Mouse (Mus musculus) embryonic facial prominence, embryonic 12.5 days (tissue): ENCODE measurements around the gene Phyhd1. TPM values are rescaled to one million over a fixed set of nuclear protein-coding genes. Genes with fewer than 3 reads are reported as not detected.
A peak's percentile ranks its signal among the peaks of the same experiment; 100 is the strongest.

Experiments
- ATAC-seq: fragments of 200-750 bp; cut with Nextera tagmentation; 2 replicates; pipeline ENCODE4 v1.8.0; 2017; ENCODE audit not compliant: insufficient number of reproducible peaks, insufficient read depth, low FRiP score, low TSS enrichment
- H3K27ac ChIP-seq: fragments of 300-500 bp; sonication (generic); 2 replicates; pipeline ENCODE4 v1.5.1; 2016; ENCODE audit warnings: mild to moderate bottlenecking
- H3K27me3 ChIP-seq: fragments of 300-500 bp; sonication (generic); 2 replicates; pipeline ENCODE4 v1.6.1; 2016; ENCODE audit warnings: mild to moderate bottlenecking, moderate library complexity
- H3K36me3 ChIP-seq: fragments of 300-500 bp; sonication (generic); 2 replicates; pipeline ENCODE4 v1.6.1; 2016; ENCODE audit warnings: mild to moderate bottlenecking
- H3K4me1 ChIP-seq: fragments of 300-500 bp; sonication (generic); 2 replicates; pipeline ENCODE4 v1.6.1; 2016
- H3K4me2 ChIP-seq: fragments of 300-500 bp; sonication (generic); replicated peaks from 2 replicates; pipeline ENCODE4 v1.6.1; 2016; ENCODE audit warnings: mild to moderate bottlenecking, moderate library complexity
- H3K4me3 ChIP-seq: fragments of 300-500 bp; sonication (generic); 2 replicates; pipeline ENCODE4 v1.5.1; 2016; ENCODE audit warnings: mild to moderate bottlenecking
- H3K9ac ChIP-seq: fragments of 300-500 bp; sonication (generic); 2 replicates; pipeline ENCODE4 v1.6.1; 2016; ENCODE audit warnings: mild to moderate bottlenecking, moderate library complexity
- H3K9me3 ChIP-seq: fragments of 300-500 bp; sonication (generic); 2 replicates; pipeline ENCODE4 v1.6.1; 2016; ENCODE audit warnings: mild to moderate bottlenecking, moderate library complexity
- WGBS: fragments of 180-500 bp; shearing (Covaris S2); methylation state at CpG from one replicate; pipeline ENCODE4 v1.1.7; 2016; 5-methylcytosine and 5-hydroxymethylcytosine counted together
- polyA plus RNA-seq: library from polyadenylated mRNA; unstranded; fragments of >200 nt; fragmentation: Nextera tagmentation; extraction: Ambion mirVana; gene quantifications from 2 replicates; pipeline ENCODE4 v1.2.1, GENCODE M21; 2016

The Phyhd1 gene
- polyA plus RNA-seq = 3.5 and 3.8 TPM in 2 replicates

DNA sequence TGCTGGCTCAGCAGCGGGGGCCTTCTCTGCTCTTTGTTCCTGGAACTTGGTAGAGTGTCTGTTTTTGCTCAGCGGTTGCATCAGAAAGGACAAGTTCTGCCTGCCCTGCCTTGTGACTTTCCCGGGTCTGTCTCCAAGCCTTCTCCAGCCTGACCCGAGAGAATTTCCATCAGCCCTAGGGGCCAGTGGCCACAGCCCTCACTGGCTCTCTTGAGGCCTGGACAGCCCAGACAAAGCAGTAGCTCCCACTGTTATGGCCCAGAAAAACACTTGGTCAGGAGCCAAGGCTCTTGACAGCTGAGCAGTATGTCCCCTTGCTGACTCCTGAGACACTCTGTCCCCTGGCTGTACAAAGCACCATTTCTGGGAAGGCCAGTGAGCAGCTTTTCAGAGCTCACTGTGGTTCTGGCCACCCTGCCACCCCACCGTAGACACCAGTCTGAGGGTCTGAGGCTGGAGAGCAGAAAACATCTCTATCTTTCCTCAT is at the start of gene Phyhd1:
Phyhd1 (plus strand) TSS at position 437 of the 487 bp plus-strand sequence.
- H3K9ac ChIP-seq = 0 out of 2 replicates have a peak within 1 kb of the TSS, but pooled peaks have one; percentile 15
- no peak within 1 kb of the TSS for H3K4me3 ChIP-seq
- H3K4me2 ChIP-seq = peak within 1 kb of the TSS; percentile 20

DNA sequence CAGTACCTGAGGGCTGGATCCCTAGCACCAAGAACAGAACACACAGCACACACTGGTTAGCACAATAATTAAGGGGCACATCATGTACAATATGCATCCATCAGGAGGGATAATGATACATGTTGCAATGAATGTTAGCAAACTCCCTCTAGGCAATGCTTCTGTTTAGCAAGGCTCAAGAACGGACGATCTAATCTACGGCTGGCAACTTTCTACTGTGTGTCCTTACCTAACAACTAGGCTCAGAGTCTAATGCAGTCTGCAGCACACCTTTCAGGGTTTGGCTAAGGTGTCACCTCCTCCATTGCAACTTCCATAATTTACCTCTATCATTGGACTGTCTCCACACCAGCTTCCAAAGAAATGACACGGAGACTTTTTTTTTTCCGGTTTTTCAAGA is 49.7 kb upstream of the Phyhd1 start:
- Histone ChIP-seq H3K27me3 (no peaks in the 10 kb centered on the region), H3K9ac (no peak overlapping the region), H3K4me3 (no peak overlapping the region), H3K4me2 (no peak overlapping the region), H3K36me3 (no peaks in the 10 kb centered on the region), H3K4me1 (no peaks in the 10 kb centered on the region), H3K9me3 (no peaks in the 10 kb centered on the region), H3K27ac (no peak overlapping the region)
- ATAC-seq = no peak
- 94% methylated on average over 5 of the region's 5 CpGs for WGBS

More for the DNA sequence above, at the start of gene Phyhd1:
- ATAC-seq = no peak
- H3K9me3 ChIP-seq = no peaks in the 10 kb centered on the region
- 34% methylated on average over 5 of the region's 5 CpGs for WGBS
- H3K27me3 ChIP-seq = no peaks in the 10 kb centered on the region
- H3K36me3 ChIP-seq = peaks cover 44% of the 10 kb centered on the region
- peak within 1 kb of the TSS; percentile 89 for H3K27ac ChIP-seq
- peaks cover 31% of the 10 kb centered on the region for H3K4me1 ChIP-seq

DNA sequence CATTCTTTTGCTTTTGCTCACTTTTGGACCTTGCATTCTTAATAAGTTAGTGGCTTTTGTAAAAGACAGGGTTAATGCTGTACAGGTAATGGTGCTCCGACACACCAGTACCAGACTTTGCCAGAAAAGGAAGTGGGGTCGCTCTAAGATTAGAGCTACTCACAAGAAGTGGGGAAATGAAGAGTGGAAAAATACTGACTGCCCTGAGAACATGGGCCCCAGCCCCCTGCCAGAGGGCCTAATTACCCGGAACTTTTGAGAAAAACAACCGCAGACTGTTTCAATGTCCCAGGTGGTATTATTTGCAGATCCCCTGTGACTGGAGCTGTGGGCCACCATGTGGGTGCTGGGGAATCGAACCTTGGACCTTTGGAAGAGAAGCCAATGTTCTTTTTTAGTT is 30.4 kb upstream of the Phyhd1 start:
- no peak for ATAC-seq
- H3K4me1 ChIP-seq = peaks cover 15% of the 10 kb centered on the region
- H3K27ac ChIP-seq = no peak overlapping the region
- H3K36me3 ChIP-seq = peaks cover 9% of the 10 kb centered on the region
- WGBS = 71% methylated on average over 5 of the region's 5 CpGs
- H3K4me3 ChIP-seq = no peak overlapping the region
- H3K4me2 ChIP-seq = no peak overlapping the region
- no peaks in the 10 kb centered on the region for H3K9me3 ChIP-seq
- H3K9ac ChIP-seq = no peak overlapping the region
- no peaks in the 10 kb centered on the region for H3K27me3 ChIP-seq

- 4% methylated on average over 18 of the region's 18 CpGs for WGBS
- peak overlapping the region; percentile 93 for H3K27ac ChIP-seq
- no peaks in the 10 kb centered on the region for H3K9me3 ChIP-seq
- peak overlapping the region; percentile 81 for H3K4me3 ChIP-seq
- H3K4me1 ChIP-seq = peaks cover 15% of the 10 kb centered on the region
- no peaks in the 10 kb centered on the region for H3K27me3 ChIP-seq
- H3K4me2 ChIP-seq = peak overlapping the region; percentile 85
- no peak for ATAC-seq
- peak overlapping the region; percentile 87 for H3K9ac ChIP-seq
- peaks cover 19% of the 10 kb centered on the region for H3K36me3 ChIP-seq
These were observed 29.4 kb upstream of the Phyhd1 start for GRCm38 (mm10) chr2:30236426-30237198.

GRCm38 (mm10) chr2:30237199-30237880 is 28.7 kb upstream of the Phyhd1 start, which contains the start of gene Lrrc8a:
TSS of gene Lrrc8a (plus strand) at chr2:30237715.
- peaks cover 16% of the 10 kb centered on the region for H3K4me1 ChIP-seq
- peak; percentile 98 for ATAC-seq
- WGBS = under 1% methylated on average over 54 of the region's 67 CpGs
- H3K36me3 ChIP-seq = peaks cover 21% of the 10 kb centered on the region
- H3K27ac ChIP-seq = peak within 1 kb of the TSS; percentile 93
- peak within 1 kb of the TSS; percentile 87 for H3K9ac ChIP-seq
- H3K4me3 ChIP-seq = peak within 1 kb of the TSS; percentile 81
- no peaks in the 10 kb centered on the region for H3K27me3 ChIP-seq
- no peaks in the 10 kb centered on the region for H3K9me3 ChIP-seq
- H3K4me2 ChIP-seq = peak within 1 kb of the TSS; percentile 85

GRCm38 (mm10) chr2:30237881-30238280 is 28.1 kb upstream of the Phyhd1 start:
- Histone ChIP-seq H3K36me3 (peaks cover 26% of the 10 kb centered on the region), H3K27ac (peak overlapping the region; percentile 93), H3K4me2 (peak overlapping the region; percentile 85), H3K4me3 (peak overlapping the region; percentile 81), H3K9me3 (no peaks in the 10 kb centered on the region), H3K9ac (peak overlapping the region; percentile 87), H3K27me3 (no peaks in the 10 kb centered on the region), H3K4me1 (peaks cover 20% of the 10 kb centered on the region)
- ATAC-seq = peak; percentile 81
- under 1% methylated on average over 34 of the region's 42 CpGs for WGBS

DNA sequence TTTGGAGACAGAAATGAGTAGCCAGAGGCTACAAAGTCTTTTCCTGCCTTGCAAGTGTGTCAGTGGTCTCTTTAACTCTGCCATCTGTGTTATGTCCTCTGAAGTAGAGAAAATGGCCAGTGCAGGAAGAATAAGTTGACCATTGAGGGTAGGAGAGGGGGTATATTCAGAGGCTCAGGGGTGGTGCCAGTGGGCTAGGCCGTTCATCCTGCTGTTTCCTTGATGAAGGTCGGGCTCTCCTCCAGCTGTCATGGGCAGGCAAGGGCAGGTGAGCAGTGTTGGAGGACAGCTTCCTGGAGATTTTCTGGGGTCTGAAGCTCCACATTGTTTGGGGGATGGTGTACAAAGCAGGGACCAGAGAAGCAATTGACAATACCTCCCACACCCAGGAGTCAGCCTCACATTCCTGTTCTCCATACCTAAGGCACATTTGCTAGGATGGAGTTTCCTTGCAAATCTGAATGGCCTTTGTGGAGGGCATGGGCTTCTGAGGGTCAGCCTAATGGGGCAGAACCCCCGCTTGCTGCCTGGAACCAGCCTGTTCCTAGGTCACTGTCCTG is 27.0 kb upstream of the Phyhd1 start:
- peak overlapping the region; percentile 85 for H3K4me2 ChIP-seq
- H3K36me3 ChIP-seq = peaks cover 34% of the 10 kb centered on the region
- H3K9me3 ChIP-seq = no peaks in the 10 kb centered on the region
- H3K9ac ChIP-seq = peak overlapping the region; percentile 87
- H3K4me3 ChIP-seq = peak overlapping the region; percentile 81
- no peaks in the 10 kb centered on the region for H3K27me3 ChIP-seq
- H3K4me1 ChIP-seq = peaks cover 23% of the 10 kb centered on the region
- 72% methylated on average over 3 of the region's 3 CpGs for WGBS
- H3K27ac ChIP-seq = no peak overlapping the region; the same call in 1 of the 2 replicates
- ATAC-seq = no peak

GRCm38 (mm10) chr2:30239777-30240176 is 26.2 kb upstream of the Phyhd1 start:
- no peak for ATAC-seq
- H3K4me1 ChIP-seq = peaks cover 23% of the 10 kb centered on the region
- H3K9me3 ChIP-seq = no peaks in the 10 kb centered on the region
- WGBS = 80% methylated on average over 4 of the region's 4 CpGs
- 0 out of 2 replicates have a peak overlapping the region, but pooled peaks have one; percentile 22 for H3K9ac ChIP-seq
- peaks cover 37% of the 10 kb centered on the region for H3K36me3 ChIP-seq
- no peak overlapping the region for H3K4me3 ChIP-seq
- H3K27ac ChIP-seq = no peak overlapping the region
- no peaks in the 10 kb centered on the region for H3K27me3 ChIP-seq
- H3K4me2 ChIP-seq = no peak overlapping the region; the same call in 1 of the 2 replicates

GRCm38 (mm10) chr2:30240267-30240666 is 25.7 kb upstream of the Phyhd1 start, which contains the start of gene Gm28035:
TSS of gene Gm28035 (plus strand) at chr2:30240567.
- no peak within 1 kb of the TSS for H3K4me3 ChIP-seq
- no peaks in the 10 kb centered on the region for H3K27me3 ChIP-seq
- peaks cover 23% of the 10 kb centered on the region for H3K4me1 ChIP-seq
- 75% methylated on average over 2 of the region's 2 CpGs for WGBS
- no peaks in the 10 kb centered on the region for H3K9me3 ChIP-seq
- no peak for ATAC-seq
- H3K4me2 ChIP-seq = peak within 1 kb of the TSS; percentile 85; the same call in 1 of the 2 replicates
- peak within 1 kb of the TSS; percentile 87; the same call in 1 of the 2 replicates for H3K9ac ChIP-seq
- H3K27ac ChIP-seq = no peak within 1 kb of the TSS
- peaks cover 37% of the 10 kb centered on the region for H3K36me3 ChIP-seq

DNA sequence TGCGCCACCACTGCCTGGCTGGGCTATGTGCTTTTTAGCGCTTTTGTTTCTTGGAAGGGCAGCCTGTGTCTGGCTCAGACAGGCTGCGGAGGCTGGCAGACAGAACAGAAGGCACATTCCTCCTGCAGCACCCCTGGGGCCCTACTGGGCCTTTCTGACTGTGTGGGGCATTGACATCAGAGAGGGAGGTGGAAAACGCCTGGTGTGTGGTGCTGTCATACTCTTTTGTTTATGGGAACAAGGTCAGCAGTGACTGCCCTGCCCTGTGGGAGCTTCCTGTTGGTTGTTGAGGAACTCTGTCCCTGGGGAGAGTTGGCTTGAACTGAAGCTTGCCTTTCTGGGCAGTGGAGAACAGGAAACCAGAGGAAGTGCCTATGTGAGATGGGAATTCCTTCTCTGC is 23.5 kb upstream of the Phyhd1 start:
- Histone ChIP-seq H3K36me3 (peaks cover 39% of the 10 kb centered on the region), H3K27me3 (no peaks in the 10 kb centered on the region), H3K27ac (no peak overlapping the region), H3K9ac (no peak overlapping the region), H3K4me3 (no peak overlapping the region), H3K4me1 (peaks cover 27% of the 10 kb centered on the region), H3K9me3 (no peaks in the 10 kb centered on the region), H3K4me2 (no peak overlapping the region)
- WGBS = 42% methylated on average over 4 of the region's 4 CpGs
- ATAC-seq = no peak

DNA sequence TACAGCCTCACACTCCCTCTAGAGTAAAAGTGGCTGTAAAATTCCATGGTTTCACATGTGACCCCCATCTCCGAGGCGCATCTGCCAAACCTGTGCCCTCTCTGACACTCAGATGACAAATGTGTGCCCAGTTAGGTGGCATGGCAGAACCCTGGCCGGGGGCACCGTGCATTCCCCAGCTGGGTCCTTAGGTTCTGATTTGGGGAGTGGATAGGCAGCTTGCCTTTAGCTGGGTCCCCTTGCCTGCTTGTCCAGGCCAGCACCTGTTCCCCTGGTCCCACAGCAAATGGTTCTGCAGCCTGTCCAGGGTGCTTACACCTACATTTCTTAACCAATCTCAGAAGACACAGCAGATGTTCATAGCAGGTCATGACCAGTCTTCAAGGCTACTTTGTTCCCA is 22.6 kb upstream of the Phyhd1 start:
- no peaks in the 10 kb centered on the region for H3K27me3 ChIP-seq
- peaks cover 45% of the 10 kb centered on the region for H3K36me3 ChIP-seq
- H3K9me3 ChIP-seq = no peaks in the 10 kb centered on the region
- no peak overlapping the region for H3K4me3 ChIP-seq
- H3K27ac ChIP-seq = no peak overlapping the region
- peaks cover 25% of the 10 kb centered on the region for H3K4me1 ChIP-seq
- H3K9ac ChIP-seq = no peak overlapping the region; the same call in 1 of the 2 replicates
- no peak overlapping the region for H3K4me2 ChIP-seq
- ATAC-seq = no peak
- 89% methylated on average over 4 of the region's 4 CpGs for WGBS
